Mouse (Mus musculus) heart, embryonic 14.5 days (tissue): ENCODE results near the gene Hs3st3a1. TPM values are rescaled to one million over a fixed set of nuclear protein-coding genes. Genes with fewer than 3 reads are reported as not detected.

Experiments
- ATAC-seq: fragments of 200-750 bp; cut with Nextera tagmentation; 2 replicates; pipeline ENCODE4 v1.8.0; 2017; ENCODE audit warnings: low read depth, moderate TSS enrichment; ENCODE audit not compliant: insufficient number of reproducible peaks, insufficient read depth, low FRiP score
- H3K27ac ChIP-seq, 2 experiments: fragments of 200-500 bp in 1 of 2; fragments of 300-500 bp in 1 of 2; sonication (generic) in 1 of 2; replicated peaks in 1 of 2; 2 replicates each; pipeline ENCODE4 v1.5.1; 2012 to 2014; ENCODE audit warnings: low read depth in 2 of 2, low read length in 2 of 2, control low read depth in 1 of 2, mild to moderate bottlenecking in 1 of 2, mixed read lengths in 1 of 2; ENCODE audit not compliant: control insufficient read depth in 1 of 2, insufficient read depth in 1 of 2
- H3K27me3 ChIP-seq: fragments of 300-500 bp; sonication (generic); 2 replicates; pipeline ENCODE4 v1.6.1; 2014; ENCODE audit warnings: mild to moderate bottlenecking, low read length, control low read depth; ENCODE audit not compliant: control insufficient read depth, insufficient read depth
- H3K36me3 ChIP-seq: fragments of 300-500 bp; sonication (generic); 2 replicates; pipeline ENCODE4 v1.6.1; 2014; ENCODE audit warnings: mild to moderate bottlenecking, control low read depth, low read length, mixed read lengths; ENCODE audit not compliant: control insufficient read depth, insufficient read depth
- H3K4me1 ChIP-seq, 2 experiments: fragments of 200-500 bp in 1 of 2; fragments of 300-500 bp in 1 of 2; sonication (generic) in 1 of 2; 2 replicates each; pipeline ENCODE4 v1.6.1; 2012 to 2014; ENCODE audit warnings: low read length in 2 of 2, control low read depth in 1 of 2, mixed read lengths in 1 of 2; ENCODE audit not compliant: control insufficient read depth in 2 of 2, insufficient read depth in 2 of 2
- H3K4me2 ChIP-seq: fragments of 300-500 bp; sonication (generic); 2 replicates; pipeline ENCODE4 v1.6.1; 2014; ENCODE audit warnings: mild to moderate bottlenecking, low read length
- H3K4me3 ChIP-seq, 2 experiments: fragments of 200-500 bp in 1 of 2; fragments of 300-500 bp in 1 of 2; sonication (generic) in 1 of 2; 2 replicates each; pipeline ENCODE4 v1.5.1; 2012 to 2014; ENCODE audit warnings: low read length in 2 of 2, mild to moderate bottlenecking in 2 of 2, control low read depth in 1 of 2, low read depth in 1 of 2, moderate library complexity in 1 of 2; ENCODE audit not compliant: control insufficient read depth in 1 of 2, insufficient read depth in 1 of 2
- H3K9ac ChIP-seq: fragments of 300-500 bp; sonication (generic); 2 replicates; pipeline ENCODE4 v1.6.1; 2014; ENCODE audit warnings: mild to moderate bottlenecking, low read length
- H3K9me3 ChIP-seq: fragments of 300-500 bp; sonication (generic); 2 replicates; pipeline ENCODE4 v1.6.1; 2016; ENCODE audit warnings: low read length, control low read depth; ENCODE audit not compliant: control insufficient read depth
- WGBS: fragments of 180-500 bp; shearing (Covaris S2); extraction: QIAGEN DNeasy Blood & Tissue Kit; methylation state at CpG from one replicate; pipeline ENCODE4 v1.1.7; 2014; 5-methylcytosine and 5-hydroxymethylcytosine counted together
- polyA plus RNA-seq: library from polyadenylated mRNA; unstranded; fragments of >200 nt; fragmentation: Nextera tagmentation; extraction: Ambion mirVana; gene quantifications from 2 replicates; pipeline ENCODE4 v1.2.1, GENCODE M21; 2014

Hs3st3a1 gene
- polyA plus RNA-seq, 1 experiment from 2014 or later, result 0.88 TPM

- no peak overlapping the region for H3K4me2 ChIP-seq
- H3K27ac ChIP-seq, result no peak overlapping the region
- H3K4me1 ChIP-seq, result no peaks in the 10 kb centered on the region
- no peak for ATAC-seq
- H3K27me3 ChIP-seq, result peaks cover 5% of the 10 kb centered on the region
- H3K9me3 ChIP-seq, result no peaks in the 10 kb centered on the region
- H3K36me3 ChIP-seq, result no peaks in the 10 kb centered on the region
- no peak overlapping the region for H3K4me3 ChIP-seq
- no peak overlapping the region for H3K9ac ChIP-seq
- WGBS, result 57% methylated on average over 9 of the region's 9 CpGs
Measured at GRCm38 (mm10) chr11:64489587-64490433, 54.7 kb downstream of the Hs3st3a1 start.

- Histone ChIP-seq H3K27me3 (no peaks in the 10 kb centered on the region; the same call in 1 of the 2 replicates), H3K9ac (no peak overlapping the region), H3K4me1 (peaks cover 0 to 3% of the 10 kb centered on the region in 2 experiments; a peak in 1 of 4 replicates), H3K4me3 (no peak overlapping the region), H3K4me2 (no peak overlapping the region), H3K9me3 (no peaks in the 10 kb centered on the region), H3K36me3 (no peaks in the 10 kb centered on the region), H3K27ac (no peak overlapping the region)
- 85% methylated on average over 2 of the region's 2 CpGs for WGBS
- ATAC-seq, result no peak
Measured at GRCm38 (mm10) chr11:64494448-64494847, 59.3 kb downstream of the Hs3st3a1 start.

GRCm38 (mm10) chr11:64495935-64496334, 60.8 kb downstream of the Hs3st3a1 start:
- H3K9me3 ChIP-seq, result no peaks in the 10 kb centered on the region
- no peak overlapping the region for H3K4me3 ChIP-seq
- H3K4me2 ChIP-seq, result no peak overlapping the region
- 0 out of 2 replicates have a peak, but pooled peaks have one; percentile 26 for ATAC-seq
- peaks cover 0 to 3% of the 10 kb centered on the region in 2 experiments; a peak in 1 of 4 replicates for H3K4me1 ChIP-seq
- no peak overlapping the region for H3K27ac ChIP-seq
- H3K36me3 ChIP-seq, result no peaks in the 10 kb centered on the region
- no peaks in the 10 kb centered on the region; the same call in 1 of the 2 replicates for H3K27me3 ChIP-seq
- WGBS, result 25% methylated on average over 3 of the region's 3 CpGs
- no peak overlapping the region for H3K9ac ChIP-seq

GRCm38 (mm10) chr11:64496677-64497076, 61.5 kb downstream of the Hs3st3a1 start:
- H3K27ac ChIP-seq, result no peak overlapping the region
- no peaks in the 10 kb centered on the region for H3K9me3 ChIP-seq
- ATAC-seq, result no peak
- 48% methylated on average over 3 of the region's 3 CpGs for WGBS
- H3K36me3 ChIP-seq, result no peaks in the 10 kb centered on the region
- H3K27me3 ChIP-seq, result no peaks in the 10 kb centered on the region; the same call in 1 of the 2 replicates
- peaks cover 0 to 3% of the 10 kb centered on the region in 2 experiments; a peak in 1 of 4 replicates for H3K4me1 ChIP-seq
- no peak overlapping the region for H3K9ac ChIP-seq
- H3K4me3 ChIP-seq, result no peak overlapping the region
- no peak overlapping the region for H3K4me2 ChIP-seq

GRCm38 (mm10) chr11:64500536-64501112, 65.5 kb downstream of the Hs3st3a1 start:
- Histone ChIP-seq H3K27ac (no peak overlapping the region), H3K4me1 (peaks cover 0 to 3% of the 10 kb centered on the region in 2 experiments; a peak in 1 of 4 replicates), H3K9me3 (0 out of 2 replicates have a peak, but pooled peaks cover 7% of the 10 kb centered on the region), H3K9ac (no peak overlapping the region), H3K4me3 (no peak overlapping the region), H3K27me3 (no peaks in the 10 kb centered on the region), H3K4me2 (no peak overlapping the region), H3K36me3 (no peaks in the 10 kb centered on the region)
- WGBS, result 92% methylated on average over 5 of the region's 5 CpGs
- no peak for ATAC-seq

GRCm38 (mm10) chr11:64503040-64503439, 67.9 kb downstream of the Hs3st3a1 start:
- no peak for ATAC-seq
- H3K9ac ChIP-seq, result no peak overlapping the region

GRCm38 (mm10) chr11:64505924-64506323, 70.8 kb downstream of the Hs3st3a1 start:
- Histone ChIP-seq H3K9ac (no peak overlapping the region), H3K9me3 (0 out of 2 replicates have a peak, but pooled peaks cover 7% of the 10 kb centered on the region), H3K4me1 (peaks cover 0 to under 1% of the 10 kb centered on the region in 2 experiments; a peak in 2 of 4 replicates), H3K27me3 (no peaks in the 10 kb centered on the region), H3K4me2 (no peak overlapping the region), H3K27ac (no peak overlapping the region), H3K4me3 (no peak overlapping the region), H3K36me3 (no peaks in the 10 kb centered on the region)
- no peak for ATAC-seq
- WGBS, result 81% methylated on average over 1 of the region's 1 CpGs

More at GRCm38 (mm10) chr11:64503040-64503439, 67.9 kb downstream of the Hs3st3a1 start:
- Histone ChIP-seq H3K4me1 (no peaks in the 10 kb centered on the region), H3K9me3 (0 out of 2 replicates have a peak, but pooled peaks cover 7% of the 10 kb centered on the region), H3K27ac (no peak overlapping the region), H3K27me3 (no peaks in the 10 kb centered on the region), H3K4me3 (no peak overlapping the region), H3K4me2 (no peak overlapping the region), H3K36me3 (no peaks in the 10 kb centered on the region)
- WGBS, result 86% methylated on average over 3 of the region's 3 CpGs
